Mouse (Mus musculus): ENCODE measurements around the gene Shank2.

DNA sequence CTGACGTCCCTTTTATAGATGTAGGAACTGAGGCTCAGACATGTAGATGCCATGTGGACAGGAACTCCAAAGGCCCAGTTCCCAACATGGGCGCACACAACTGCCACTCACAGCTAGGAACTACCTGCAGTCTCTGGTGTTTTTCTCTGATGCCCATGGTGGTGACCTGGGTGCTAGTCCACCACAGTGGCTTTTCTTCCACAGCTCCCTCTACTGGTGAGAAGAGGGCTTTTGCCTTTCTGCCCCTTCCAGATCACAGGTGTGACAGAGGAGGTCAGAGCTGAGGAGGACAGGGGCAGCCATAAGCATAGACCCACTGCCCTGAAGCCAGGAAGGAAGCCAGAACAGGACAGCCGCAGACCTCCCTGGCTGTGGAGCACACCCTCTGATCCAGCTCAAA is 425.7 kb downstream of the Shank2 start:
- TF ChIP-seq MAFK (IDR thresholded peaks at IDR 0.05; ENCODE audit: insufficient read depth, low read depth, low read length) (no peak), ZNF384 (IDR thresholded peaks at IDR 0.05; ENCODE audit: low read depth, low read length) (no peak)
